Mouse (Mus musculus) midbrain, embryonic 11.5 days (tissue): Measurements from ENCODE around the gene Runx1. TPM values are rescaled to one million over a fixed set of nuclear protein-coding genes. Genes with fewer than 3 reads are reported as not detected.

Source experiments
- ATAC-seq: fragments of 200-750 bp; cut with Nextera tagmentation; 2 replicates; pipeline ENCODE4 v1.8.0; 2017; ENCODE audit warnings: moderate TSS enrichment, moderate library complexity; ENCODE audit not compliant: low FRiP score
- DNase-seq: peaks from one replicate; pipeline ENCODE4 v3.0.0; 2015; ENCODE audit warnings: low spot score; ENCODE audit errors: missing footprints
- H3K27ac ChIP-seq: fragments of 300-500 bp; sonication (generic); 2 replicates; pipeline ENCODE4 v1.5.1; 2014; ENCODE audit warnings: low read depth, low read length
- H3K27me3 ChIP-seq: fragments of 300-500 bp; sonication (generic); 2 replicates; pipeline ENCODE4 v1.6.1; 2014; ENCODE audit warnings: mild to moderate bottlenecking, low read length, moderate library complexity, mixed read lengths; ENCODE audit not compliant: control insufficient read depth, insufficient read depth
- H3K36me3 ChIP-seq: fragments of 300-500 bp; sonication (generic); 2 replicates; pipeline ENCODE4 v1.6.1; 2014; ENCODE audit warnings: mild to moderate bottlenecking, low read length, moderate library complexity, mixed read lengths; ENCODE audit not compliant: control insufficient read depth, insufficient read depth
- H3K4me1 ChIP-seq: fragments of 300-500 bp; sonication (generic); 2 replicates; pipeline ENCODE4 v1.6.1; 2014; ENCODE audit warnings: low read length; ENCODE audit not compliant: control insufficient read depth, insufficient read depth
- H3K4me2 ChIP-seq: fragments of 300-500 bp; sonication (generic); 2 replicates; pipeline ENCODE4 v1.6.1; 2014; ENCODE audit warnings: mild to moderate bottlenecking, moderate library complexity
- H3K4me3 ChIP-seq: fragments of 300-500 bp; sonication (generic); 2 replicates; pipeline ENCODE4 v1.5.1; 2014; ENCODE audit warnings: low read depth, low read length
- H3K9ac ChIP-seq: fragments of 300-500 bp; sonication (generic); 2 replicates; pipeline ENCODE4 v1.6.1; 2014; ENCODE audit warnings: low read length
- H3K9me3 ChIP-seq: fragments of 300-500 bp; sonication (generic); 2 replicates; pipeline ENCODE4 v1.6.1; 2016; ENCODE audit warnings: low read length; ENCODE audit not compliant: control insufficient read depth
- WGBS: fragments of 180-500 bp; shearing (Covaris S2); extraction: QIAGEN DNeasy Blood & Tissue Kit; methylation state at CpG from one replicate; pipeline ENCODE4 v1.1.7; 2014; 5-methylcytosine and 5-hydroxymethylcytosine counted together
- polyA plus RNA-seq: library from polyadenylated mRNA; unstranded; fragments of >200 nt; fragmentation: Nextera tagmentation; extraction: Ambion mirVana; gene quantifications from 2 replicates; pipeline ENCODE4 v1.2.1, GENCODE M21; 2014

The Runx1 gene
- polyA plus RNA-seq, 1 experiment from 2014 or later = 0.93 TPM

GRCm38 (mm10) chr16:92653816-92654215 lies 172.1 kb downstream of the Runx1 start:
- H3K27ac ChIP-seq = no peak overlapping the region
- ATAC-seq = no peak
- H3K4me3 ChIP-seq = no peak overlapping the region
- no peaks in the 10 kb centered on the region for H3K9me3 ChIP-seq
- H3K9ac ChIP-seq = no peak overlapping the region
- H3K4me1 ChIP-seq = peaks cover 4% of the 10 kb centered on the region
- H3K4me2 ChIP-seq = no peak overlapping the region
- DNase-seq = no peak
- 73% methylated on average over 5 of the region's 5 CpGs for WGBS
- H3K36me3 ChIP-seq = no peaks in the 10 kb centered on the region
- no peaks in the 10 kb centered on the region for H3K27me3 ChIP-seq

GRCm38 (mm10) chr16:92651256-92651655 lies 174.7 kb downstream of the Runx1 start:
- Histone ChIP-seq H3K27ac (no peak overlapping the region), H3K4me2 (no peak overlapping the region), H3K4me1 (peaks cover 5% of the 10 kb centered on the region), H3K4me3 (no peak overlapping the region), H3K9me3 (no peaks in the 10 kb centered on the region), H3K27me3 (no peaks in the 10 kb centered on the region), H3K9ac (no peak overlapping the region), H3K36me3 (no peaks in the 10 kb centered on the region)
- DNase-seq (no peak), ATAC-seq (no peak)
- WGBS = 90% methylated on average over 3 of the region's 3 CpGs

- H3K4me3 ChIP-seq = no peak overlapping the region
- H3K9me3 ChIP-seq = no peaks in the 10 kb centered on the region
- peaks cover 6% of the 10 kb centered on the region for H3K4me1 ChIP-seq
- H3K27ac ChIP-seq = no peak overlapping the region
- no peaks in the 10 kb centered on the region for H3K36me3 ChIP-seq
- H3K9ac ChIP-seq = no peak overlapping the region
- H3K27me3 ChIP-seq = no peaks in the 10 kb centered on the region
- 64% methylated on average over 13 of the region's 13 CpGs for WGBS
- ATAC-seq (no peak), DNase-seq (peak; percentile 92)
- H3K4me2 ChIP-seq = no peak overlapping the region
Observed at GRCm38 (mm10) chr16:92646153-92646552, 179.8 kb downstream of the Runx1 start.

DNA sequence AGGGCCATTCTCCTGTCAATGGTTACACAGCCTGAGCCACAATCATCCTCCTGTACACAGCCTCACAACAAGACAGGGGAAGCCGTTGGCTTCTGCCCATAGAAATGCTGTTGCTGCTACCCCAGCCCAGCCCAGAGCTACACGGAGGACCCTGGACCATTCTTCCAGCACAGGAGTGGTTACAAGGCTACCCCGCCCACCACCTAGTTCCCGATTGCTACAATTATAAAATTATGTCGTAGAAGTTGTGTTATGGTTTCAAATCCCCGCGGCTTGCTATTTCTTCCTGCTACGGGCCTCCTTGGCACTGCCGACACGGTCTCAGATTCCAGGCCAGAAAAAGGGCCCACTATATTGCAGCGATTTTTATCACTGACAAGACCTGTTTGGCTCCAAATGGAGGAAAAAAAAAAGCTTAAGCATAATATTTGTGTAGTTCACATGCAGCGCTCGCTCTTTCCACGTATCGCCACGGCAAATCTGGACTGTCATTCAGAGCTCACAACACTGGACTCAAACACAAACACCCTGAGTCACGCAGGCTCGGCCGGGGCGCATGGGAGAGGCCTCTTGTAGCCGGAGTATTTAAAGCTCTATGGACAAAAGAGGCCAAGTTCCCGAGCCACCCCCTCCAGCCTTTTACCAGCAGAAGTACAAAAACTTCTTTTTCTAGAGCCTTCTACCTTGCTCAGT lies 180.4 kb downstream of the Runx1 start:
- no peak overlapping the region for H3K4me2 ChIP-seq
- H3K27ac ChIP-seq = no peak overlapping the region
- H3K27me3 ChIP-seq = no peaks in the 10 kb centered on the region
- DNase-seq (no peak), ATAC-seq (no peak)
- peaks cover 6% of the 10 kb centered on the region for H3K4me1 ChIP-seq
- no peak overlapping the region for H3K9ac ChIP-seq
- no peak overlapping the region for H3K4me3 ChIP-seq
- H3K36me3 ChIP-seq = no peaks in the 10 kb centered on the region
- H3K9me3 ChIP-seq = no peaks in the 10 kb centered on the region
- 77% methylated on average over 22 of the region's 22 CpGs for WGBS

- H3K36me3 ChIP-seq = no peaks in the 10 kb centered on the region
- H3K4me1 ChIP-seq = peaks cover 6% of the 10 kb centered on the region
- ATAC-seq (no peak), DNase-seq (no peak)
- no peak overlapping the region for H3K4me2 ChIP-seq
- WGBS = 75% methylated on average over 15 of the region's 15 CpGs
- H3K27ac ChIP-seq = no peak overlapping the region
- no peaks in the 10 kb centered on the region for H3K9me3 ChIP-seq
- H3K4me3 ChIP-seq = no peak overlapping the region
- H3K9ac ChIP-seq = no peak overlapping the region
- no peaks in the 10 kb centered on the region for H3K27me3 ChIP-seq
Observed at GRCm38 (mm10) chr16:92644718-92645422, 181.1 kb downstream of the Runx1 start.

- no peaks in the 10 kb centered on the region for H3K36me3 ChIP-seq
- H3K4me1 ChIP-seq = peaks cover 6% of the 10 kb centered on the region
- no peaks in the 10 kb centered on the region for H3K9me3 ChIP-seq
- no peak overlapping the region for H3K9ac ChIP-seq
- H3K4me3 ChIP-seq = no peak overlapping the region
- H3K4me2 ChIP-seq = no peak overlapping the region
- H3K27ac ChIP-seq = no peak overlapping the region
- DNase-seq (no peak), ATAC-seq (no peak)
- 72% methylated on average over 9 of the region's 10 CpGs for WGBS
- no peaks in the 10 kb centered on the region for H3K27me3 ChIP-seq
Observed at GRCm38 (mm10) chr16:92644315-92644714, 181.6 kb downstream of the Runx1 start.

GRCm38 (mm10) chr16:92642283-92642682 lies 183.7 kb downstream of the Runx1 start:
- Histone ChIP-seq H3K4me1 (peaks cover 6% of the 10 kb centered on the region), H3K4me3 (no peak overlapping the region), H3K9me3 (no peaks in the 10 kb centered on the region), H3K27ac (no peak overlapping the region), H3K9ac (no peak overlapping the region), H3K36me3 (no peaks in the 10 kb centered on the region), H3K27me3 (no peaks in the 10 kb centered on the region), H3K4me2 (no peak overlapping the region)
- WGBS = 87% methylated on average over 8 of the region's 8 CpGs
- DNase-seq (no peak), ATAC-seq (no peak)

DNA sequence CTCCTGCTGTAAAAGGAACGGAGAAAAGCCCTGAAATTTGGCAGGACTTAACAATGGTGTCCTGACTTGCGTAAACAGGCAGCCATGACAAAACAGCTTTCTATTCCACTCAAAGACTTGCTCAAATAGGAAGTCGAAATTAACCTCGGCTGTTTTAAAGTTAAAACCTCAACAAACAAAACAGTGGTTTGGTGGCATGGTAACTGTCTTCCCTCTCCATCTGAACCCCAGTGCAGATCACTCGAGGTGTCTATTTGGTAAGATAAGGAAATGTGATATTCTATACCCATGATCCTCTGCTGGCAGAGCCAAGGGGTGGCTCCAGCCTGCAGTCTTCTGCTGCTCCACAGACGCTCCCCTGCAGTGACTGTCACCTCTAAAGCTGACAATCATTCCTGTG lies 184.9 kb downstream of the Runx1 start:
- H3K36me3 ChIP-seq = no peaks in the 10 kb centered on the region
- no peak overlapping the region for H3K4me3 ChIP-seq
- H3K27ac ChIP-seq = no peak overlapping the region
- H3K9me3 ChIP-seq = no peaks in the 10 kb centered on the region
- WGBS = 76% methylated on average over 6 of the region's 6 CpGs
- H3K9ac ChIP-seq = no peak overlapping the region
- no peak overlapping the region for H3K4me2 ChIP-seq
- peaks cover 3% of the 10 kb centered on the region for H3K4me1 ChIP-seq
- no peaks in the 10 kb centered on the region for H3K27me3 ChIP-seq
- DNase-seq (no peak), ATAC-seq (no peak)

GRCm38 (mm10) chr16:92639093-92639492 lies 186.9 kb downstream of the Runx1 start:
- no peaks in the 10 kb centered on the region for H3K36me3 ChIP-seq
- H3K4me2 ChIP-seq = no peak overlapping the region
- no peaks in the 10 kb centered on the region for H3K27me3 ChIP-seq
- ATAC-seq (no peak), DNase-seq (no peak)
- H3K27ac ChIP-seq = no peak overlapping the region
- WGBS = 84% methylated on average over 8 of the region's 8 CpGs
- no peaks in the 10 kb centered on the region for H3K9me3 ChIP-seq
- no peak overlapping the region for H3K4me3 ChIP-seq
- no peak overlapping the region for H3K9ac ChIP-seq
- H3K4me1 ChIP-seq = no peaks in the 10 kb centered on the region
